Mouse (Mus musculus): ENCODE measurements around the gene Map4k2.
"Not testable (repeated sequence)": the region's sequence is repeated elsewhere in the genome, so short reads cannot be mapped to it uniquely, and the experiment has no call there.

The Map4k2 gene

DNA sequence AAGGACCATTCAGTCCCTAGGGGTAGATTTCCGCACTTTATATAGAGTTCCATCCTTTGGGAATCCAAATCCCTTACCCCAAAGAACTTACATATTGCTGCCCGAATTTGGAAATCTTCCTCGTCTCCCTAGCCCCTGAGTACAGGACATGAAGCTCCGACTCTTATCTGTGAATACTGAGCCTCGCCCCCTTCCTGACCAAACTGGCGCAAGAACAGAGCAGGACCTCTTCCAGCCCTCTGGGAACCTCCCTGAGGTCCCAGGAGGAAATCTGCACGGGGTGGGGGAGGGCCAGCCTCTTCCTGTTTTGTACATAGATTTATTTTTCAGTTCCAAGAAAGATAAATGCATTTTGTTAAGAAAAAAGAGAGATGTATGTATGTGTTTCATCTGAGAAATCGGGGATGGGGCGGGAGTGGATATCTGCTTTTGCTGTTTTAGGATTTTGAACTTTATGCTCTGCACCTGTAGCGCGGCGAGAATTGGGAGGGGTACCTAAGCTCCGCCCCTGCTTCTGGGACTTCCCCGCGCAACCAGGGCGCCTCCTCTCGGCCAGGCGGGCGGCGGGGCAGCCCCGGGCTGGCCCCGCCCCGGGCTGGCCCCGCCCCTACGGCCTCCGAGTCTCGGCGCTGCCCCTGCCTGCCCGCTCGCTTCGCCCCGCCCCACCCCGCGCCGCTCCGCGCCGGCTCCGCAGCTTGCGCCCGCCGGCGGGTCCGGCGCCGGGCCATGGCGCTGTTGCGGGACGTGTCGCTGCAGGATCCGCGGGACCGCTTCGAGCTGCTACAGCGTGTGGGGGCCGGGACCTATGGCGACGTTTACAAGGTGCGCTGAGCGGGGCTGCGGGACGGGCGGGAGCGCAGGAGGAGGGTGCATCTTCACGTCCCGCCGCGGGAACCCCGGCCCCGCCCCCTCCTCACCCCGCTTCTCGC, at the start of gene Map4k2:
Gene Map4k2, plus strand, starts transcription at position 612 of the 929 bp plus-strand sequence.
- peak; percentile 87 for DNase-seq (ENCODE audit: low read depth, low spot score)

DNA sequence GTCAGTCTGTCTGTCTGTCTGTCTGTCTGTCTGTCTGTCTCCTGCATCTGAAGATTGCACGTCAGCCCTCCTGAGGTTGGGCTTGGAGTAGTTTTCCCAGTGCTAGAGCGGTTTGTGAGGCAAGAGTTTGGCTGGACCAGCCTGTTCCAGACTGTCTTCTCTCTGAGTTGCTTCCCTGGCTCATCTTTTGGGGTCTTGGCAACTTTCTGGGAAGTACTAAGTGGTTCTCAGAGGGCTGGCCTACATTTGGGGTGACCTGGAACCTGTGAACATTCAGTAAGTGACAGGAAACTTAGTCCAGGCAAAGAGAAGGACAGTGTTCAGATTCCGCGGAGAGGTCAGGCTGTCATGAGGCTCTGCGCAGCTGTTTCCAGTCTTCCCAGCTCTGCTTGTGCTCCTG, 48.7 kb upstream of the Map4k2 start:
- no peak for DNase-seq (ENCODE audit: low read depth, low spot score)

GRCm38 (mm10) chr19:6294301-6294700, 46.6 kb upstream of the Map4k2 start:
- no peak for DNase-seq (ENCODE audit: low read depth, low spot score)

- DNase-seq (ENCODE audit: low read depth, low spot score) = no peak
Measured at GRCm38 (mm10) chr19:6296551-6297210, 44.3 kb upstream of the Map4k2 start.

- no peak for DNase-seq (ENCODE audit: low read depth, low spot score)
Measured at GRCm38 (mm10) chr19:6297641-6298040, 43.3 kb upstream of the Map4k2 start.

GRCm38 (mm10) chr19:6299003-6299402, 41.9 kb upstream of the Map4k2 start:
- no peak for DNase-seq (ENCODE audit: low read depth, low spot score)

GRCm38 (mm10) chr19:6299450-6300267, 41.3 kb upstream of the Map4k2 start:
- no peak for DNase-seq (ENCODE audit: low read depth, low spot score)

- DNase-seq (ENCODE audit: low read depth, low spot score) = peak; percentile 54
Measured at GRCm38 (mm10) chr19:6300402-6300841, 40.5 kb upstream of the Map4k2 start.

DNA sequence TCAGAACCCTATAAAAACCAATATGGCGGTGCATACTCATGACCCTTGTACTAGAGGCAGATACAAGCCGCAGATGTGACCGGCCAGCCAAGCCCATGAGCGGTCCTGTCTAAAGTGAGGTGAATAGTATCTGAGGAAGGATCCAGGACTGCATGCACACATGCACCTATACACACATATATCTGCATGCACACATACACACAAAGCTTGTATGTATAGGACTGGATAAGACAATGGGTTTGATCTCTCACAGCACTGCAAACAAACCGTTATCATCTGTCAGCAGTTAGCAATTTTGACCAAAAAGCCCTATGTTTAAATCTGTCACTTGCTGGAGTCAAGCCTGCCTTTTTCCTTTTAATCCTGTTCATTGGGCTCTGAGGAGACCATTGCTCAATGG, 38.8 kb upstream of the Map4k2 start:
- DNase-seq (ENCODE audit: low read depth, low spot score) = no peak

- no peak for DNase-seq (ENCODE audit: low read depth, low spot score)
Measured at GRCm38 (mm10) chr19:6302522-6302921, 38.4 kb upstream of the Map4k2 start.

DNA sequence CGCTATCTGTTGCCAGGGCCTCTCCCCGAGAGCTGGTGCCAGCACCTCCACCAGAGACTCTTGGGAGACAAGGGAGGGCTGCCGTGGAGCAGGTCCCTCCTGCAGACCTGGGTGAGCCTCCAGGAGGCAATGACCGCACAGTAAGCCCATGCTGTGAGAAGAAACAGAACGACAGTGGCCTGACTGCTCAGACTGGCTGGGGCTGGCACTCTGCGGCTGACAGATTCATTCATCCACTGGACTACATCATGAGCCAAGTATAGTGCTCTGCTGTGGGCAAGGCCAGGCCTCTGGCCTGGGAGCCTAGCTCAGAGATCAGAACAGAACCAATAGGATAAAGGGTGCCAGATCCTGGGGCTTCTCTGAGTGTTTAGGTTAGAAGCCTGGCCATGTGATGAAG, 37.1 kb upstream of the Map4k2 start:
- no peak for DNase-seq (ENCODE audit: low read depth, low spot score)

DNA sequence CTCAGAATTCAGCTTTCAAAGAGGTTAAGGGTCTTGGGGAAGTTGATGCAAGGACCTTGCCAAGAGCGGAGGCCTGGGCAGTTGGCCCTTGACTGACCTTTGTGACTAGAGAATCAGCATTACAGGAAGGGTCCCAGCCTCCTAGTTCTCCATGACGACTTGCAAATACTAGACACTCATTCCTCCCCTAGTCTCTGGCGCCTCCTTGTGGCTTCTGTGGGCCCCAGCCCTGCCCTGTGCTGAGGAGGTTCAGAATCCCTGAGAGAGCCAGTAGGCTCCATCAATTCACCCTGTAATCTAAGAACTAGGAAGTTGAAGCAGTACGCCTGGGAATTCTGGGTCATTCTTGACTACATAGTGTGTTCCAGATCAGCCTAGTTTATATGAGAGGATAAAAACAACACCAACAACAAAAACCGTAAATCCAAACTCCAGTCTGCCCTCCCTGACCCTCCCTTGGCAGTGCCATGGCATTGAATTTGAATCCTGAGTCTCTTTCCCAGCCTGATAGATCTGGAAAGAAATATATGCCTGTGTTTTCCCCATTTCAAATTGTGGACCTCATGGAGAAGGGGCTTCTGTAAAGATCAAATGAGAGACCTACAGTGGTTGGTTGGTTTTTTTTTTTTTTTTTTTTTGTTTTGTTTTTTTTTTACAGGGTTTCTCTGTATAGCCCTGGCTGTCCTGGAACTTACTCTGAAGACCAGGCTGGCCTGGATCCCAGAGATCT, 36.0 kb upstream of the Map4k2 start:
- peak; percentile 93 for DNase-seq (ENCODE audit: low read depth, low spot score)

GRCm38 (mm10) chr19:6305517-6306115, 35.3 kb upstream of the Map4k2 start:
- no peak for DNase-seq (ENCODE audit: low read depth, low spot score)

- peak; percentile 94 for DNase-seq (ENCODE audit: low read depth, low spot score)
Measured at GRCm38 (mm10) chr19:6306137-6306551, 34.8 kb upstream of the Map4k2 start, which contains the start of gene Cdc42bpg. Gene Cdc42bpg, plus strand, starts transcription at chr19:6306456.

GRCm38 (mm10) chr19:6306586-6306985, 34.3 kb upstream of the Map4k2 start:
- peak; percentile 93 for DNase-seq (ENCODE audit: low read depth, low spot score)

GRCm38 (mm10) chr19:6307733-6308531, 33.0 kb upstream of the Map4k2 start:
- DNase-seq (ENCODE audit: low read depth, low spot score) = no peak

GRCm38 (mm10) chr19:6310181-6310580, 30.8 kb upstream of the Map4k2 start:
- DNase-seq (ENCODE audit: low read depth, low spot score) = no peak

- not testable (repeated sequence) for DNase-seq (ENCODE audit: low read depth, low spot score)
Measured at GRCm38 (mm10) chr19:6311783-6312182, 29.2 kb upstream of the Map4k2 start.

- no peak for DNase-seq (ENCODE audit: low read depth, low spot score)
Measured at GRCm38 (mm10) chr19:6313796-6314195, 27.1 kb upstream of the Map4k2 start.

- no peak for DNase-seq (ENCODE audit: low read depth, low spot score)
Measured at GRCm38 (mm10) chr19:6314513-6314912, 26.4 kb upstream of the Map4k2 start.

All from ZHBTc4 (cell line).